Mouse (Mus musculus) limb, embryonic 14.5 days (tissue): ENCODE measurements at regions not wholly inside any gene's neighbourhood (a gene's known extent, or its start where the extent isn't known, plus 50 kb on each side); places are given as distances from the start of the nearest gene placed in this dataset.
"Not testable (repeated sequence)": the region's sequence is repeated elsewhere in the genome, so short reads cannot be mapped to it uniquely, and the experiment has no call there.

Experiments
- ATAC-seq: fragments of 200-750 bp; cut with Nextera tagmentation; 2 replicates; pipeline ENCODE4 v1.8.0; 2017; ENCODE audit warnings: low read depth, moderate number of reproducible peaks, moderate TSS enrichment; ENCODE audit not compliant: low FRiP score
- DNase-seq: peaks from one replicate; pipeline ENCODE4 v3.0.0-alpha.2; 2015; ENCODE audit warnings: low spot score
- H3K27ac ChIP-seq: fragments of 300-500 bp; sonication (generic); replicated peaks from 2 replicates; pipeline ENCODE4 v1.5.1; 2014; ENCODE audit warnings: low read depth, mild to moderate bottlenecking, low read length, moderate library complexity, mixed read lengths
- H3K27me3 ChIP-seq: fragments of 300-500 bp; sonication (generic); 2 replicates; pipeline ENCODE4 v1.6.1; 2014; ENCODE audit warnings: low read length, mixed read lengths; ENCODE audit not compliant: control insufficient read depth, insufficient read depth
- H3K36me3 ChIP-seq: fragments of 300-500 bp; sonication (generic); 2 replicates; pipeline ENCODE4 v1.6.1; 2014; ENCODE audit warnings: mild to moderate bottlenecking, low read length, moderate library complexity, mixed read lengths; ENCODE audit not compliant: control insufficient read depth, insufficient read depth
- H3K4me1 ChIP-seq: fragments of 300-500 bp; sonication (generic); 2 replicates; pipeline ENCODE4 v1.6.1; 2014; ENCODE audit warnings: antibody characterized with exemption, low read length, mixed read lengths; ENCODE audit not compliant: control insufficient read depth, insufficient read depth
- H3K4me2 ChIP-seq: fragments of 300-500 bp; sonication (generic); replicated peaks from 2 replicates; pipeline ENCODE4 v1.6.1; 2014; ENCODE audit warnings: low read depth, mild to moderate bottlenecking, low read length, moderate library complexity; ENCODE audit not compliant: severe bottlenecking
- H3K4me3 ChIP-seq: fragments of 300-500 bp; sonication (generic); replicated peaks from 2 replicates; pipeline ENCODE4 v1.5.1; 2014; ENCODE audit warnings: low read length
- H3K9ac ChIP-seq: fragments of 300-500 bp; sonication (generic); 2 replicates; pipeline ENCODE4 v1.6.1; 2014; ENCODE audit warnings: mild to moderate bottlenecking, low read depth, low read length, moderate library complexity; ENCODE audit not compliant: severe bottlenecking
- H3K9me3 ChIP-seq: fragments of 300-500 bp; sonication (generic); 2 replicates; pipeline ENCODE4 v1.6.1; 2016; ENCODE audit warnings: low read length; ENCODE audit not compliant: control insufficient read depth
- POLR2A ChIP-seq: fragments of 200-500 bp; IDR thresholded peaks from 2 replicates; pipeline ENCODE4 v1.8.0; 2012; ENCODE audit warnings: inconsistent platforms, mild to moderate bottlenecking, moderate library complexity, borderline replicate concordance; ENCODE audit not compliant: insufficient read depth, insufficient read length; ENCODE audit errors: extremely low read depth
- WGBS: fragments of 180-500 bp; shearing (Covaris S2); extraction: QIAGEN DNeasy Blood & Tissue Kit; methylation state at CpG from one replicate; pipeline ENCODE4 v1.1.7; 2014; 5-methylcytosine and 5-hydroxymethylcytosine counted together

DNA sequence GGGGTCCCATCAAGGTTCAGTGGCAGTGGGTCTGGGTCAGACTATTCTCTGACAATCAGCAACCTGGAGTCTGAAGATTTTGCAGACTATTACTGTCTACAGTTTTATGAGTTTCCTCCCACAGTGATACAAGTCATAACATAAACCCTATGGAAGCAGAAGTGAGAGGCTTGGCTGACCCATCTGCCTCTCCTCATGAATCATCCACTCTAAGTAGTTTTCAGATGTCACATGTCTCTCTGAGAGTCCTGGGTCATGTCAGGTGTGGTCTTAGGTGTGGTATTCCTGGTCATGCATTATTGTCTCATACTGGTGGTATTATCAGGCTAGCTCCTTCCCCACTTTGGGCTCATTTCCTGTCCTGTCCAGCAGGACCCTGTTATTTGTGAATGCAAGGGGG is 255.8 kb upstream of the Tacstd2 start:
- H3K27me3 ChIP-seq = no peaks in the 10 kb centered on the region
- DNase-seq = no peak
- no peaks in the 10 kb centered on the region for H3K4me1 ChIP-seq
- no peak overlapping the region for H3K9ac ChIP-seq
- H3K36me3 ChIP-seq = no peaks in the 10 kb centered on the region
- H3K4me2 ChIP-seq = no peak overlapping the region
- no peak overlapping the region for H3K27ac ChIP-seq
- no peaks in the 10 kb centered on the region for H3K9me3 ChIP-seq
- no peak for TF ChIP-seq POLR2A
- no peak overlapping the region for H3K4me3 ChIP-seq
- ATAC-seq = no peak

DNA sequence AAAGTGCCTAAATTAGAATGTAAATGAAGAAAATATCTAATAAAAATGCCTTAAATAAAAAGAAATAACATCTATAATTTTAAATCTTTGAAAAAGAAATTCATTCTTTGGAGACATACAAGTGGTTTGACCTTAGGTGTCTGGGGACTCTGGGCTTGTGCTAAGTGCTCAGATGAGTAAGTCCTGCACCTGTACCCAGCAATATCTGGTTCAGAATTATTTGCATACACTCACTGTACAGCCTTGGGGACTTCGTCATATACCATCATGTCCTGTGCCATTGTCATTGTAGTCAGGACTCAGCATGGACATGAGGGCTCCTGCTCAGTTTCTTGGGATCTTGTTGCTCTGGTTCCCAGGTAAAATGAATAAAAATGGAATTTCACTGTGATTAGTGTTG is 255.1 kb upstream of the Tacstd2 start:
- Histone ChIP-seq H3K27ac (no peak overlapping the region), H3K4me1 (no peaks in the 10 kb centered on the region), H3K27me3 (no peaks in the 10 kb centered on the region), H3K36me3 (no peaks in the 10 kb centered on the region), H3K9me3 (no peaks in the 10 kb centered on the region), H3K4me2 (no peak overlapping the region), H3K9ac (no peak overlapping the region), H3K4me3 (no peak overlapping the region)
- ATAC-seq (no peak), DNase-seq (no peak)
- WGBS = 79% methylated on average over 1 of the region's 1 CpGs
- no peak for TF ChIP-seq POLR2A

- no peaks in the 10 kb centered on the region for H3K36me3 ChIP-seq
- no peak overlapping the region for H3K4me3 ChIP-seq
- ATAC-seq (no peak), DNase-seq (no peak)
- no peak overlapping the region for H3K27ac ChIP-seq
- no peaks in the 10 kb centered on the region for H3K4me1 ChIP-seq
- H3K9me3 ChIP-seq = no peaks in the 10 kb centered on the region
- no peak overlapping the region for H3K4me2 ChIP-seq
- no peaks in the 10 kb centered on the region for H3K27me3 ChIP-seq
- 77% methylated on average over 7 of the region's 7 CpGs for WGBS
- no peak for TF ChIP-seq POLR2A
- H3K9ac ChIP-seq = no peak overlapping the region
These were observed 251.6 kb upstream of the Tacstd2 start for GRCm38 (mm10) chr6:67787091-67787765.

DNA sequence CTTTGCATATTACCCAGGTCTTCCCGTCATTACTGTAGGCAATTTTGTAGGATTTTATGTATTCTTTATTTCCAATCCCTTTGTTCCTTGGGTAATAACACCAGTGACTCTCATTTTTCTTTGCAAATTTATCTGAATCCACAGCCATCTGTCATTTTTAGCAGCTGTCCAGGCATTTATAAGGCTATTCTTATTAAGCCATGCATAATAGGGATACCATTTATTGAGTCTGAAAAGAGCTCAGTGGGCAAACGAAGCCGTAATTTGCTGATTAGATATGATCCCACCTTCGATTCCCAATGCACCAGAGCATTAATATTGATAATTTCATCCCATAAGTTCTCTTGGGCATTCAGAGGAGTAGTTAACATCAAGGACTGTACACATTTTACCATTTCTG is 243.3 kb upstream of the Tacstd2 start:
- ATAC-seq = no peak
- no peak overlapping the region for H3K27ac ChIP-seq
- no peaks in the 10 kb centered on the region for H3K9me3 ChIP-seq
- H3K4me2 ChIP-seq = no peak overlapping the region
- no peak overlapping the region for H3K9ac ChIP-seq
- no peaks in the 10 kb centered on the region for H3K27me3 ChIP-seq
- WGBS = 79% methylated on average over 4 of the region's 4 CpGs
- no peak for DNase-seq
- TF ChIP-seq POLR2A = no peak
- H3K4me3 ChIP-seq = no peak overlapping the region
- no peaks in the 10 kb centered on the region for H3K4me1 ChIP-seq
- H3K36me3 ChIP-seq = no peaks in the 10 kb centered on the region

DNA sequence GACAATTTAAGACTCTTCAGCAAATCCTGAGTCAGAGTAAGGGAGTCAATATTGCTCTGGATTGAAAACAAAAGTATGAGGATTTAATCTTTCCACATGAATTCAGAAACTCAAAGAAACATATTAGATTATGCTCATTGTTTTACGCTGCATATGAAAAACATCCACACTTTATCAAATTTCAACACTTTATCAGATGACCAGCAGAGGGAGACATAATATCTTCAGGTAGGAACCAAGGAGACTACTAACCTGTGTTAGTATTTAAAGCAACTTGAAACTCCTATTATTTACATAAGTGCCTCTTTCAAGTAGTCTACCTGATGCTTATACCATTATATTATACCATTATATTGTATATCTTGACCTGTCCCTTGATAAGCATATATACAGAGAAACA is 218.5 kb upstream of the Tacstd2 start:
- DNase-seq, H3K4me1 ChIP-seq, H3K9me3 ChIP-seq, H3K4me2 ChIP-seq, ATAC-seq, H3K27ac ChIP-seq, H3K4me3 ChIP-seq, H3K36me3 ChIP-seq, H3K27me3 ChIP-seq, H3K9ac ChIP-seq: not testable (repeated sequence)
- 76% methylated on average over 1 of the region's 1 CpGs for WGBS

- TF ChIP-seq POLR2A = no peak
- H3K4me2 ChIP-seq = no peak overlapping the region
- DNase-seq = no peak
- H3K4me1 ChIP-seq = no peaks in the 10 kb centered on the region
- H3K27ac ChIP-seq = no peak overlapping the region
- WGBS = 73% methylated on average over 1 of the region's 1 CpGs
- no peak overlapping the region for H3K4me3 ChIP-seq
- ATAC-seq = no peak
- H3K27me3 ChIP-seq = no peaks in the 10 kb centered on the region
- H3K9me3 ChIP-seq = no peaks in the 10 kb centered on the region
- no peaks in the 10 kb centered on the region for H3K36me3 ChIP-seq
- no peak overlapping the region for H3K9ac ChIP-seq
These were observed 190.0 kb upstream of the Tacstd2 start for GRCm38 (mm10) chr6:67725611-67726010.

- not testable (repeated sequence) for H3K4me2 ChIP-seq, H3K27ac ChIP-seq, H3K4me1 ChIP-seq, H3K9ac ChIP-seq, H3K27me3 ChIP-seq, H3K9me3 ChIP-seq, H3K36me3 ChIP-seq, ATAC-seq, H3K4me3 ChIP-seq, DNase-seq
- WGBS = 16% methylated on average over 5 of the region's 7 CpGs
These were observed 163.4 kb upstream of the Tacstd2 start for GRCm38 (mm10) chr6:67698952-67699351.

DNA sequence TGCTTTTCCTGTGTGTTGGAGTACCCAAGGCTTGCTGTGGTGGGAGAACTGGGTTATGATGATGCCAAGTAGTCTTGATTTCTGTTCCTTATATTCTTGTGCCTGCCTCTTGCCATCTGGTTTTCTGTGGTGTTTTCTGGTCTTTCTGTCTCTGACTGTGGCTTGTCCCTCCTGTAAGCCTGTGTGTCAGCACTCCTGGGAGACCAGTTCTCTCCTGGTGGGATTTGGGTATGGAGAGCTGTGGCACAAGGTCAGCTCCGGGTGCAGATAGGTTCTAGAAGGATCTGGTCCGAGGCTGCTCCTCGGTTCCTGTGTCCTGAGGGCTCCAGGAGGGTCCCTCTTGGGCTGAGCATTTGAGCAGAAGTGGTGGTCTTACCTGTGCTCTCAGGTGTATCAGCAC is 155.4 kb upstream of the Tacstd2 start:
- H3K27ac ChIP-seq, DNase-seq, H3K4me3 ChIP-seq, H3K4me1 ChIP-seq, H3K9me3 ChIP-seq, H3K9ac ChIP-seq, H3K36me3 ChIP-seq, H3K27me3 ChIP-seq, ATAC-seq, H3K4me2 ChIP-seq: not testable (repeated sequence)
- WGBS = 58% methylated on average over 3 of the region's 3 CpGs
